Mouse (Mus musculus): ENCODE data around the gene Hyal6.

Hyal6 gene

GRCm38 (mm10) chr6:24732945-24733344 lies at the start of gene Hyal6:
Hyal6 (plus strand) TSS chr6:24733245.
- no peak for DNase-seq

GRCm38 (mm10) chr6:24687871-24688270 lies 45.2 kb upstream of the Hyal6 start:
- DNase-seq, result no peak

GRCm38 (mm10) chr6:24694455-24695410 lies 38.3 kb upstream of the Hyal6 start:
- DNase-seq, result no peak

GRCm38 (mm10) chr6:24696117-24696516 lies 36.9 kb upstream of the Hyal6 start:
- no peak for DNase-seq

GRCm38 (mm10) chr6:24697216-24697615 lies 35.8 kb upstream of the Hyal6 start:
- no peak for DNase-seq

- DNase-seq, result no peak
These were observed 26.0 kb upstream of the Hyal6 start for GRCm38 (mm10) chr6:24707090-24707489.

- DNase-seq, result no peak
These were observed 25.5 kb upstream of the Hyal6 start for GRCm38 (mm10) chr6:24707499-24707898.

GRCm38 (mm10) chr6:24721317-24722099 lies 11.5 kb upstream of the Hyal6 start:
- DNase-seq, result peak; percentile 41 to 67

- no peak for DNase-seq
These were observed 4.9 kb upstream of the Hyal6 start for GRCm38 (mm10) chr6:24728130-24728529.

- DNase-seq, result no peak
These were observed 1.5 kb downstream of the Hyal6 start for GRCm38 (mm10) chr6:24734565-24734964.

- DNase-seq, result no peak
These were observed 15.0 kb downstream of the Hyal6 start, which contains the start of gene Hyal4 for GRCm38 (mm10) chr6:24748029-24748428. Hyal4 (plus strand) TSS chr6:24748329.

- DNase-seq, result no peak
These were observed 26.2 kb downstream of the Hyal6 start for GRCm38 (mm10) chr6:24759281-24759680.

- DNase-seq, result no peak
These were observed 33.2 kb downstream of the Hyal6 start for GRCm38 (mm10) chr6:24766261-24766660.

- DNase-seq, result no peak
These were observed 46.1 kb downstream of the Hyal6 start for GRCm38 (mm10) chr6:24779182-24779581.

- no peak for DNase-seq
These were observed 57.8 kb downstream of the Hyal6 start, which contains the start of gene Spam1 for GRCm38 (mm10) chr6:24790888-24791287. Spam1 (plus strand) TSS chr6:24791188.
